Mouse (Mus musculus) olfactory bulb, adult 2 months (tissue): ENCODE data around the gene Ass1. TPM values are rescaled to one million over a fixed set of nuclear protein-coding genes. Genes with fewer than 3 reads are reported as not detected.
"Not testable (repeated sequence)": the region's sequence is repeated elsewhere in the genome, so short reads cannot be mapped to it uniquely, and the experiment has no call there.

ENCODE experiments used
- H3K27ac ChIP-seq: fragments of 200-500 bp; 2 replicates; pipeline ENCODE4 v1.5.1; 2012; ENCODE audit warnings: low read depth, low read length; ENCODE audit not compliant: insufficient read depth
- H3K4me1 ChIP-seq: fragments of 200-500 bp; 2 replicates; pipeline ENCODE4 v1.6.1; 2012; ENCODE audit warnings: low read length; ENCODE audit not compliant: control insufficient read depth, insufficient read depth
- H3K4me3 ChIP-seq: fragments of 200-500 bp; 2 replicates; pipeline ENCODE4 v1.5.1; 2012; ENCODE audit warnings: mild to moderate bottlenecking, low read depth, low read length, moderate library complexity; ENCODE audit not compliant: insufficient read depth
- CTCF ChIP-seq: fragments of 200-500 bp; IDR thresholded peaks from 2 replicates; pipeline ENCODE4 v1.5.1; 2012; ENCODE audit warnings: low read depth, mild to moderate bottlenecking, low read length, moderate library complexity; ENCODE audit not compliant: insufficient read depth
- POLR2A ChIP-seq: fragments of 200-500 bp; IDR thresholded peaks from 2 replicates; pipeline ENCODE4 v1.6.1; 2012; ENCODE audit warnings: mild to moderate bottlenecking, low read depth, low read length, moderate library complexity; ENCODE audit not compliant: insufficient read depth
- WGBS: fragments of 180-500 bp; shearing (Covaris S2); methylation state at CpG from one replicate; pipeline ENCODE4 v1.1.7; 2018; 5-methylcytosine and 5-hydroxymethylcytosine counted together
- polyA plus RNA-seq: library from polyadenylated mRNA; stranded (reverse); fragments of >200 nt; gene quantifications from 2 replicates; pipeline ENCODE4 v1.2.4, GENCODE M21; 2012; ENCODE audit warnings: low replicate concordance; ENCODE audit not compliant: missing spikeins, insufficient read depth, insufficient read length

Ass1 gene
- polyA plus RNA-seq, 1 experiment, result not detected

GRCm38 (mm10) chr2:31530201-31530600 is 60.2 kb downstream of the Ass1 start:
- no peak overlapping the region for H3K4me3 ChIP-seq
- 89% methylated on average over 5 of the region's 5 CpGs for WGBS
- H3K4me1 ChIP-seq, result no peaks in the 10 kb centered on the region
- no peak overlapping the region for H3K27ac ChIP-seq
- no peak for TF ChIP-seq CTCF
- TF ChIP-seq POLR2A, result no peak

DNA sequence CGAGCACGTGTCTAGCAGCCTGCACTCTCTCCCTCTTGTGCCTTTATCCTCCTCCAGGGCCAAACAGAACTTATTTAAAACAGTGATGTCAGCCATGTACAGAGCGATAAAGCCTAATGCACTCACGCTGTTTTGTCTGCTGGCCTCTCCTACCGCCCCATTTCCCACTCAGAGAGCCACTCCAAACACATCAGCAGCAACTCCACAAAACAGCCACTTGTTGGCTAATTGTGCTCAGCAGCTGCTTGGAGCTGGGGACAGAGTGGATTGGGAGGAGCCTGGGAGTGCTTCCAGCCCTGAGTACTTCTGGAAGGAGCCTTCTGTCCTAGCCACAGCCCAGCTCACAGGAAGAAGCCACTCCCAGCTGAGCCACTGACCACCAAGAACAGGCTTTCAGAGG is 67.0 kb downstream of the Ass1 start:
- H3K4me3 ChIP-seq, result no peak overlapping the region
- WGBS, result 17% methylated on average over 5 of the region's 5 CpGs
- peaks cover 4% of the 10 kb centered on the region; the same call in 1 of the 2 replicates for H3K4me1 ChIP-seq
- no peak for TF ChIP-seq CTCF
- no peak for TF ChIP-seq POLR2A
- no peak overlapping the region for H3K27ac ChIP-seq

DNA sequence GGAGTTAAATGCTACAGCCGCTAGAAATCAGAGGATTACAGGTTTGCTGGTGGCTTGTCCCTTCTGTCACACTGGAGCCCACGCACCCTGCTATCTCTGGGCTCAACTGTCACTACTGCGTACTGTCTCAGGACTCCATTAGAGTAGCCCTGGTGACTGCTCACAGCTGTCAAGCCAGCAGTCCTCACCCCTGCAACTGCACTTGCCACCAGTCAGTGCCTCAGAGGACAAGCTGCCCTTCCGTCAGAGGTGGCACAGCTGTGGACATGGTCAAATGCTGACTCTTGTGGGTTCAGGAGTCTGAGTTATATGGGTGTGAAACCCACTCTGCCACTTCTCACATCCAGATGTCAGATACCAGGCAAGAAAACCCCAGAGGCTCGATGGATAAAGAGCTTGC is 68.7 kb downstream of the Ass1 start:
- TF ChIP-seq CTCF (no peak), POLR2A (no peak)
- Histone ChIP-seq H3K4me3 (no peak overlapping the region), H3K27ac (no peak overlapping the region), H3K4me1 (peaks cover 4% of the 10 kb centered on the region; the same call in 1 of the 2 replicates)
- 64% methylated on average over 5 of the region's 5 CpGs for WGBS

GRCm38 (mm10) chr2:31541581-31541980 is 71.6 kb downstream of the Ass1 start:
- Histone ChIP-seq H3K4me3 (no peak overlapping the region), H3K27ac (no peak overlapping the region), H3K4me1 (peaks cover 7% of the 10 kb centered on the region; the same call in 1 of the 2 replicates)
- TF ChIP-seq CTCF, result no peak
- TF ChIP-seq POLR2A, result no peak
- WGBS, result 80% methylated on average over 5 of the region's 5 CpGs

GRCm38 (mm10) chr2:31547726-31548125 is 77.7 kb downstream of the Ass1 start:
- 32% methylated on average over 11 of the region's 11 CpGs for WGBS
- Histone ChIP-seq H3K27ac (no peak overlapping the region), H3K4me3 (no peak overlapping the region), H3K4me1 (peaks cover 11% of the 10 kb centered on the region; the same call in 1 of the 2 replicates)
- TF ChIP-seq CTCF, result no peak
- no peak for TF ChIP-seq POLR2A

DNA sequence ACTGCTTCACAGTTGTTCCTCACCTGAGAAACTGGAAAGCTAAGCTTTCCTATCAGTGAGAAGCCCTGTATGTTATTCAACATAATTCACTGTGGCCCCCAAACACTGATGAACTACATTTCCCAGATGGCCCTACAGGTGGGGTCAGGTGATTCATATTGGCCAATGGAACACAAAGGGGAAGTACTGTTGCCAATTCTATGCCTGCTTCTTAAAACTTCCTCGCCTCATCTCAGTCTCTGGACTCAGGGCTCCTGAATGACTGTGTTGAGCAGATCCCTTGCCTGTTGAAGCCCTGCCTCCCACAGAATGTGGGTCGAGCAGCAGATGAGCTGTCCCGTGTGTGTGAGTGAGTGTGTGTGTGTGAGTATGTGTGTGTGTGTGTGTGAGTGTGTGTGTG is 80.5 kb downstream of the Ass1 start:
- TF ChIP-seq POLR2A, result no peak
- no peak for TF ChIP-seq CTCF
- Histone ChIP-seq H3K4me3 (no peak overlapping the region), H3K4me1 (peaks cover 11% of the 10 kb centered on the region; the same call in 1 of the 2 replicates), H3K27ac (no peak overlapping the region)
- WGBS, result 75% methylated on average over 3 of the region's 3 CpGs

DNA sequence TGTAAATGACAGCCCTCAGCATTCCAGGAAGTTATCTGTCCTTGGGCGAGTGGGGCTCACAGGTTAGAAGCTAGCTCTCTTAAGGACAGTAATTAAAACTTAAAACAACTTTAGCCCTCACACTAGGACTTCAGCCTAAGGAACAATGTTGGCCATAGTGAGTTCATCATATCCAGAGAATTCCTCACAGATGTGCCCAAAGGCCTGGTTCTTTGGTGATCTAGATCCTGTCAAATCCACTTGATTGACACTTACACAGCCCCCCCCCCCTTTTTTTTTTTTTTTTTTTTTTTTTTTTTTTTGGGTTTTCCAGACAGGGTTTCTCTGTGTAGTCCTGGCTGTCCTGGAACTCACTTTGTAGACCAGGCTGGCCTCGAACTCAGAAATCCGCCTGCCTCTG is 81.3 kb downstream of the Ass1 start:
- H3K4me1 ChIP-seq, result peaks cover 10% of the 10 kb centered on the region; the same call in 1 of the 2 replicates
- H3K4me3 ChIP-seq, H3K27ac ChIP-seq: not testable (repeated sequence)
- WGBS, result 91% methylated on average over 3 of the region's 3 CpGs

- no peak overlapping the region for H3K4me3 ChIP-seq
- 85% methylated on average over 10 of the region's 10 CpGs for WGBS
- 0 out of 2 replicates have a peak, but pooled peaks cover 4% of the 10 kb centered on the region for H3K4me1 ChIP-seq
- TF ChIP-seq CTCF (no peak), POLR2A (no peak)
- no peak overlapping the region for H3K27ac ChIP-seq
These were observed 82.0 kb downstream of the Ass1 start for GRCm38 (mm10) chr2:31551971-31552370.

DNA sequence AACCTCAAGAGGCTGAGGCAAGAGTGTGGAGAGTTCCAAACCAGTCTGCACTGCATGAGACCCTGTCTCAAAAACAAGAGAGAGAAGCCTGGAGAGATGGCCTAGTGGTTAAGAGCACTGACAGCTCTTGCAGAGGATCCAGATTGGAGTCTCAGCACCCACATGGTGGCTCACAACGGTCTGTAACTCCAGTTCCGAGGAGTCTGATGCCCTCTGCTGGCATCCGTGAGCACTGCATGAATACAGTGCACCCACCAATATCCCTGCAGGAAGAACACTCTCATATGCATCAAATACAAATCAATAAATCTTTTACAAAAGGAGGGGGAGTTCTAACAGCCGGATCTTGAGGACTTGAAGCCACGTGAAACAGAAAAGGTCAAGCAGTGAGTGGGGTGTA is 84.6 kb downstream of the Ass1 start:
- Histone ChIP-seq H3K4me3 (no peak overlapping the region), H3K4me1 (no peaks in the 10 kb centered on the region), H3K27ac (no peak overlapping the region)
- WGBS, result 91% methylated on average over 5 of the region's 5 CpGs
- TF ChIP-seq CTCF (no peak), POLR2A (no peak)

Other genes with a start within 250 kb of the Ass1 start
- gene Ncs1, start 224.4 kb upstream of the Ass1 start, polyA plus RNA-seq, result not detected in 2 replicates
- gene Hmcn2, start 155.8 kb upstream of the Ass1 start, polyA plus RNA-seq, result not detected in 2 replicates
- gene Fubp3, start 102.4 kb downstream of the Ass1 start, polyA plus RNA-seq, result not detected in 2 replicates
- gene Prdm12, start 169.8 kb downstream of the Ass1 start, polyA plus RNA-seq, result not detected in 2 replicates
- not detected in 2 replicates for gene Exosc2, start 200.5 kb downstream of the Ass1 start, polyA plus RNA-seq
- not detected in 2 replicates for gene Abl1, start 218.2 kb downstream of the Ass1 start, polyA plus RNA-seq